Mouse (Mus musculus): ENCODE measurements around the gene Filip1l. TPM values are rescaled to one million over a fixed set of nuclear protein-coding genes. Genes with fewer than 3 reads are reported as not detected.
A peak's percentile ranks its signal among the peaks of the same experiment; 100 is the strongest.

The Filip1l gene
- polyA plus RNA-seq, 1 experiment from 2014 or later, result 25.5 TPM

- no peak overlapping the region for H3K4me3 ChIP-seq (replicated peaks)
- ATAC-seq (ENCODE audit: insufficient number of reproducible peaks, insufficient read depth, low FRiP score, low TSS enrichment, low read depth), result no peak; the same call in 1 of the 2 replicates
- H3K27ac ChIP-seq, result peak overlapping the region; percentile 85
- WGBS, result 30% methylated on average over 11 of the region's 11 CpGs
- no peaks in the 10 kb centered on the region for H3K36me3 ChIP-seq
- H3K9ac ChIP-seq (replicated peaks), result no peak overlapping the region
- peak overlapping the region; percentile 21; the same call in 1 of the 2 replicates for H3K4me2 ChIP-seq
- H3K27me3 ChIP-seq, result no peaks in the 10 kb centered on the region; the same call in 1 of the 2 replicates
- peaks cover 36% of the 10 kb centered on the region for H3K4me1 ChIP-seq (replicated peaks)
- no peaks in the 10 kb centered on the region for H3K9me3 ChIP-seq
Observed at GRCm38 (mm10) chr16:57437523-57438287, 84.8 kb downstream of the Filip1l start.

DNA sequence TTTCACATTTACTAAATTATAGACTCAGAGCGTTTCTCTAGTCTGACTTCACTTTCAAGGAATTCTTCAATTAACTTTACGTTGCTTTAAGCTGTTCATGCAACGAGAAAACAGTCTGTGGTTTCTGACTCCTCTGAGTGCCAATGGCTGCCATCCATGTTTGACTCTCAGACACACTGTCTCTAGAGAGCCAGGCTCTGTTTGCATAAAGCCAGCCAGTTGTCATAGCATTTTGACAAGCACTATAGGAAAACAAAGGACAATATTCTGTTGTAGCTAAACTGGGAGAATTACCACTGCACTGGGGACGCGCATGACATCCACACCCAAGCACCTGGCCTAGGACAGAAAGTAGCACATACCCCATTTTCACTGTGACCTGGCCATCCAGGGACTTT lies 85.4 kb downstream of the Filip1l start:
- H3K4me2 ChIP-seq, result no peak overlapping the region
- 42% methylated on average over 5 of the region's 5 CpGs for WGBS
- H3K4me3 ChIP-seq (replicated peaks), result no peak overlapping the region
- no peaks in the 10 kb centered on the region; the same call in 1 of the 2 replicates for H3K27me3 ChIP-seq
- no peak overlapping the region for H3K9ac ChIP-seq (replicated peaks)
- peaks cover 36% of the 10 kb centered on the region for H3K4me1 ChIP-seq (replicated peaks)
- peak overlapping the region; percentile 60 for H3K27ac ChIP-seq
- no peaks in the 10 kb centered on the region for H3K36me3 ChIP-seq
- ATAC-seq (ENCODE audit: insufficient number of reproducible peaks, insufficient read depth, low FRiP score, low TSS enrichment, low read depth), result no peak
- H3K9me3 ChIP-seq, result no peaks in the 10 kb centered on the region

DNA sequence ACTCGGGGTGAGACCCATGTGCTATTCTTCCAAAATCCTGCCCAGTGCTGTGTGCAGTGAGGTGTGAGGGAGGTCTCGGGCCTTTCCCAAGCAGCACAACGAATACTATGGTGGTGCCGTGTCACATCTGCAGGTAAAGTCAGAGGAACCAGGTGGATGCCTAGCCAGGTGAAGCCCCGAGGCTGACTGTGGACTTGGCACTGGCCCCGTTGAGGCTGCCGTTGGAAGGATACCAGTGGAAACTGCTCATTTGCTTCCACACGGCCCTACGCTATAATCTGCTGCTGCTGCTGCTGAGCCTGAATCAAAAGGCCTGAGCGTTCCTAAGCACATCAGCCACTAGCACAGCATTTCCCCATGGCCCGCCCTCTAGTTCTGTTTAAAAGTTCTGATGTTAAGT lies 86.3 kb downstream of the Filip1l start:
- Histone ChIP-seq H3K27me3 (no peaks in the 10 kb centered on the region; the same call in 1 of the 2 replicates), H3K4me3 (replicated peaks) (no peak overlapping the region), H3K27ac (peak overlapping the region; percentile 60), H3K9ac (replicated peaks) (no peak overlapping the region), H3K4me1 (replicated peaks) (peaks cover 42% of the 10 kb centered on the region), H3K36me3 (no peaks in the 10 kb centered on the region), H3K9me3 (no peaks in the 10 kb centered on the region), H3K4me2 (no peak overlapping the region)
- 74% methylated on average over 11 of the region's 11 CpGs for WGBS
- no peak for ATAC-seq (ENCODE audit: insufficient number of reproducible peaks, insufficient read depth, low FRiP score, low TSS enrichment, low read depth)

DNA sequence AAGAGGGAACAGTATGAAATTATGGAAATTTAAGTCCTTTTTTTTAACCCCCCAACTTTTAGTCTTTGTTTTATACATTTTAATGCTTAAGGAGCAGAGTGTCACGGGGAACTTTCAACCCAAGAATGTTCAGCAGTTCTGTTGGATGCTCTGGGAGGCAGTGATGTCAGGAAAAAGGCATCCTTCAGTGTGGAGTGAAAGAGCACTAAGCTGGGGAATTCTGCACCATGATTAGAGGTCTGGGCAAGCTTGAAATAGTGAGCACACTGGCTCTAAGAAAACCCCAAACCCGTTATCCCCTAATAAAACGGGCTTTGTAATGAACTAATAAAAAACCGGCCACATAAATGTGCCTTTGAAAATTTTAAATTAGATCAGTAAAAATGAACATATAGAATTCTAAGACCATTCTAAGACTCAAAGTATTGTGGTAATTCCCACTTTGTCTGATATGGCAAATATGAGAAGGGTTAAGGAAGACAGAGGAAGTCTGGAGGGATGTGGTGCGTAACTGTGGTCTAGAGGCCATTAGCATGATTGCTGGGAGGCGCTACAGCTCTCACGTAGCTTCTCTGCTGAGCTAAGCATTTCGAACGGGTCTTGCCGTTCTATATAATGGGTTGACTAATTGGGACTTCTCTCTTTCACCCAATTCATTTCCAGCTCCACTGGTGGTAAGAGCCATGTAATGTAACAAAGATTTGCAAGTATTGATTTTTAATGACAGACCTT lies 88.0 kb downstream of the Filip1l start:
- Histone ChIP-seq H3K27me3 (no peaks in the 10 kb centered on the region; the same call in 1 of the 2 replicates), H3K9ac (replicated peaks) (no peak overlapping the region), H3K4me1 (replicated peaks) (peaks cover 56% of the 10 kb centered on the region), H3K36me3 (no peaks in the 10 kb centered on the region), H3K27ac (peak overlapping the region; percentile 79), H3K4me3 (replicated peaks) (no peak overlapping the region), H3K4me2 (no peak overlapping the region), H3K9me3 (no peaks in the 10 kb centered on the region)
- no peak for ATAC-seq (ENCODE audit: insufficient number of reproducible peaks, insufficient read depth, low FRiP score, low TSS enrichment, low read depth)
- 40% methylated on average over 10 of the region's 10 CpGs for WGBS

DNA sequence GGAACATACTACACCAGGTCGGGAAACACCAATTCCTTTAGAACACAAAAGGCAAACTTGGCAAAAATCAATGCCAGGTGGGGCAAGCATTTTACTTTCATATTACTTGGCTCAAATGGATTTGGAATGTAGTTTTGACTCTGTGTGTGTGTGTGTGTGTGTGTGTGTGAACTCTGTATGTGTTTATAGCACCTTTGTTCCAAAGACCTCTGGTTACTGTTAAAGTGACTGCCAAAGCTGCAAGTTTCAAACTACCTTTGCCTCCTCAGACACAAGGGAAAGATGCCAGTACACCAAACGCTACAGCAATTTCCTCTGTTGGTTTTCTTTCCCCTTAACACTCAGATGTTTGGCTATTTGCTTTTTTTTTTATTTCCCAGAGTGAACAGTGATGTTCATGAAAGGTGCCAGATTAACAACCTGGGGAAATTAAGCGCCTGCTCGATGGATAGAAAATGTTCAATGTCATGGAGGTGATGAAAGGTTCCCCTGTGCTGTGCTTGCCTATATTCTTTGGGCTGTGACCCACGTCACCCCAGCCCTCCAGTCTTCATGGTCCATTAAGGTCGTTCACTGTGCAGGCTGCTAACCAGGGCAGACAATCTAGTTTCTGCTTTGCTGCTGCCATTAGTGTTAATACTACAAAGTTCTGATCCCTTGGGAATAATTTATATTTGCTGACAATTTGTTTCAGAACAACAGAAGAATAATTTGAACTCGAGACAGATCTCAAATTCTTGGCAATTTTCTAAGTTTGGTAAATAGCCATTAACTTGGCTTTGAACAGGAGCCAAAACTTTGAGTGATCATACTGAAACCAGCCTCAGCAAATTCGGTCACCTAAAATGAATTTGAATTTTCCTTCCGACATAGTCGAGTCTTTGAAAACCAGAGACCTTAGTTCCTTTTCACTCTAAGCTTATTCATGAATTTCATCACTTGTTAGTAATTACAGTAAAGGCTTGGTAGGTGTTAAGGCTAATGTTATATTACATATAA lies 92.5 kb downstream of the Filip1l start:
- 38% methylated on average over 10 of the region's 10 CpGs for WGBS
- H3K4me3 ChIP-seq (replicated peaks), result no peak overlapping the region
- ATAC-seq (ENCODE audit: insufficient number of reproducible peaks, insufficient read depth, low FRiP score, low TSS enrichment, low read depth), result no peak; the same call in 1 of the 2 replicates
- H3K4me2 ChIP-seq, result no peak overlapping the region
- H3K9ac ChIP-seq (replicated peaks), result no peak overlapping the region
- H3K36me3 ChIP-seq, result no peaks in the 10 kb centered on the region
- peaks cover 13% of the 10 kb centered on the region for H3K9me3 ChIP-seq
- no peaks in the 10 kb centered on the region for H3K27me3 ChIP-seq
- H3K4me1 ChIP-seq (replicated peaks), result peaks cover 46% of the 10 kb centered on the region
- peak overlapping the region; percentile 73 for H3K27ac ChIP-seq

DNA sequence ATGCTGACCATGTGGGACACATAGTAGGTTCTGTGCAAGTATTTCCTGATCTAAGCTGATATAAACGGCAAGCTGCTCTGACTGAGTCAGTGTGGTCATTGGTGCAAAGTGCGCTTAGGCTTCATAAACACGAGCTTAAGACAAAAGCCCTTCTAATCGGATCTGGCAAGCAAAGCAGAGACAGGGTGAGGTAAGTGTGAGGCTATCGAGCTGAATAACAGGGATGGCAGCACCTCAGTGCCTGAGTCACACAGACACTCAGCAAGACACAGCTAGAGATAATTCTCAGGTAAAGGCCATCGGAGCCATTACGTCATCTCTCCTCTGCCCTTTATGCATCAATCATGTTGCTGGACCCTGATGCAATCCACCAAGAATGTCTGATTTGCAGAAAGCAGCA lies 100.1 kb downstream of the Filip1l start:
- H3K4me1 ChIP-seq (replicated peaks), result peaks cover 34% of the 10 kb centered on the region
- no peak overlapping the region for H3K27ac ChIP-seq
- ATAC-seq (ENCODE audit: insufficient number of reproducible peaks, insufficient read depth, low FRiP score, low TSS enrichment, low read depth), result no peak
- 67% methylated on average over 7 of the region's 7 CpGs for WGBS
- no peak overlapping the region for H3K4me3 ChIP-seq (replicated peaks)
- H3K36me3 ChIP-seq, result no peaks in the 10 kb centered on the region
- H3K27me3 ChIP-seq, result no peaks in the 10 kb centered on the region
- peaks cover 12% of the 10 kb centered on the region for H3K9me3 ChIP-seq
- H3K9ac ChIP-seq (replicated peaks), result no peak overlapping the region
- no peak overlapping the region for H3K4me2 ChIP-seq

DNA sequence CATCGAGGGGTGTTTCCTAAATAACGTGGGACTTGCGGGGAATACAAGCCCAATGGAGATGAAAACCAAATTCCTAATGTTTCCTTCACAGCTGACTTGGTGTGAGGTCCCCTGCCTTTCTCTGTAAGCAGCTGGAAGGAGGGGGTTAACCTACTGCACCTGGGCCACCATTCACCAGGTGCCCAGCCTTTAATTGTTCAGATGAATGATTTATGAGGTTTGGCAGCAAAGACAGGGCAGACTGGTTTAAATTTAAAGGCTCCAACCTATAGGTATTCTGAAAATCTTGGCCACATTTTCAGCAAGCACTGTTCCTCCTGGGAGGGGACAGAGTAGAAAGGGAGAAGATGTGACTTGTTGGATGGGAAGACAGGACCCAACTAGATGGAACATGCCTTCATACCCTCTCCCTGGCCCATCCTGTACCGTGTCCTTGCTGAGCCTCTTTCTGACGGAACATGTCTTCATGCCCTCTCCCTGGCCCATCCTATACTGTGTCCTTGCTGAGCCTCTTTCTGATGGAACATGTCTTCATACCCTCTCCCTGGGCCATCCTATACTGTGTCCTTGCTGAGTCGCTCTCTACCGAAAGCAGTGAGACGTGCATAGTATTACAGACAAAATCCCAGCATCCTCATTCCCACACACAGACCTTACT lies 101.3 kb downstream of the Filip1l start:
- Histone ChIP-seq H3K4me3 (replicated peaks) (no peak overlapping the region), H3K4me1 (replicated peaks) (peaks cover 34% of the 10 kb centered on the region), H3K9me3 (no peaks in the 10 kb centered on the region), H3K4me2 (no peak overlapping the region), H3K36me3 (no peaks in the 10 kb centered on the region), H3K27me3 (no peaks in the 10 kb centered on the region), H3K27ac (0 out of 2 replicates have a peak overlapping the region, but pooled peaks have one; percentile 9), H3K9ac (replicated peaks) (no peak overlapping the region)
- WGBS, result 70% methylated on average over 8 of the region's 8 CpGs
- 0 out of 2 replicates have a peak, but pooled peaks have one; percentile 15 for ATAC-seq (ENCODE audit: insufficient number of reproducible peaks, insufficient read depth, low FRiP score, low TSS enrichment, low read depth)

- no peak overlapping the region for H3K4me3 ChIP-seq (replicated peaks)
- H3K4me2 ChIP-seq, result no peak overlapping the region
- no peaks in the 10 kb centered on the region for H3K36me3 ChIP-seq
- no peaks in the 10 kb centered on the region for H3K27me3 ChIP-seq
- peaks cover 34% of the 10 kb centered on the region for H3K4me1 ChIP-seq (replicated peaks)
- ATAC-seq (ENCODE audit: insufficient number of reproducible peaks, insufficient read depth, low FRiP score, low TSS enrichment, low read depth), result no peak
- no peaks in the 10 kb centered on the region for H3K9me3 ChIP-seq
- no peak overlapping the region for H3K9ac ChIP-seq (replicated peaks)
- 89% methylated on average over 3 of the region's 3 CpGs for WGBS
- 0 out of 2 replicates have a peak overlapping the region, but pooled peaks have one; percentile 50 for H3K27ac ChIP-seq
Observed at GRCm38 (mm10) chr16:57455573-57455972, 102.7 kb downstream of the Filip1l start.

- no peaks in the 10 kb centered on the region for H3K9me3 ChIP-seq
- WGBS, result 24% methylated on average over 2 of the region's 2 CpGs
- no peaks in the 10 kb centered on the region for H3K36me3 ChIP-seq
- H3K27me3 ChIP-seq, result no peaks in the 10 kb centered on the region
- H3K27ac ChIP-seq, result 0 out of 2 replicates have a peak overlapping the region, but pooled peaks have one; percentile 50
- no peak overlapping the region for H3K4me2 ChIP-seq
- no peak overlapping the region for H3K9ac ChIP-seq (replicated peaks)
- H3K4me3 ChIP-seq (replicated peaks), result no peak overlapping the region
- H3K4me1 ChIP-seq (replicated peaks), result peaks cover 34% of the 10 kb centered on the region
- no peak for ATAC-seq (ENCODE audit: insufficient number of reproducible peaks, insufficient read depth, low FRiP score, low TSS enrichment, low read depth)
Observed at GRCm38 (mm10) chr16:57456003-57456402, 103.1 kb downstream of the Filip1l start.

- Histone ChIP-seq H3K27me3 (no peaks in the 10 kb centered on the region), H3K27ac (no peak overlapping the region), H3K36me3 (no peaks in the 10 kb centered on the region), H3K4me2 (no peak overlapping the region), H3K4me1 (replicated peaks) (0 out of 2 replicates have a peak, but pooled peaks cover 14% of the 10 kb centered on the region), H3K4me3 (replicated peaks) (no peak overlapping the region), H3K9ac (replicated peaks) (no peak overlapping the region), H3K9me3 (no peaks in the 10 kb centered on the region)
- ATAC-seq (ENCODE audit: insufficient number of reproducible peaks, insufficient read depth, low FRiP score, low TSS enrichment, low read depth), result no peak
- 81% methylated on average over 9 of the region's 9 CpGs for WGBS
Observed at GRCm38 (mm10) chr16:57465386-57465913, 112.6 kb downstream of the Filip1l start.

Measured in limb, embryonic 12.5 days (tissue).